Mouse (Mus musculus) small intestine, adult 10 weeks (tissue): ENCODE measurements around the gene Gm17604. TPM values are rescaled to one million over a fixed set of nuclear protein-coding genes. Genes with fewer than 3 reads are reported as not detected.

Experiments used
- polyA plus RNA-seq: library from polyadenylated mRNA; stranded (reverse); fragments of 350-450 nt; fragmentation: Illumina TruSeq; extraction: RNeasy Lipid Tissue Mini Kit (QIAGEN cat#74804); gene quantifications from one replicate; pipeline ENCODE4 v1.2.3, GENCODE M21; 2014; ENCODE audit warnings: low replicate concordance

Gene Gm17604
- not detected for polyA plus RNA-seq

GRCm38 (mm10) chrX:165004779-165005324, at the start of gene Gm17604:
TSS of gene Gm17604 (minus strand) at chrX:165004829.

GRCm38 (mm10) chrX:164980193-164980775, 24.3 kb downstream of the Gm17604 start, which contains the start of the genes Mospd2 and Fancb:
TSS of gene Mospd2 (minus strand) at chrX:164980375.
TSS of gene Fancb (plus strand) at chrX:164980592.

Other genes with a start within 250 kb of the Gm17604 start
- 58.9 TPM for gene Mospd2, start 24.5 kb downstream of the Gm17604 start, polyA plus RNA-seq
- gene Fancb, start 24.2 kb downstream of the Gm17604 start, polyA plus RNA-seq: 6.3 TPM